Mouse (Mus musculus) cerebral cortex, adult 2 months (tissue): Measurements from ENCODE around the gene Amdhd2.

Experiments used
- WGBS: fragments of 180-500 bp; shearing (Covaris S2); methylation state at CpG from one replicate; pipeline ENCODE4 v1.1.7; 2018; 5-methylcytosine and 5-hydroxymethylcytosine counted together

Amdhd2 gene

GRCm38 (mm10) chr17:24163176-24163962, at the start of gene Amdhd2:
Amdhd2 (minus strand) TSS chr17:24163766.
- under 1% methylated on average over 47 of the region's 47 CpGs for WGBS

DNA sequence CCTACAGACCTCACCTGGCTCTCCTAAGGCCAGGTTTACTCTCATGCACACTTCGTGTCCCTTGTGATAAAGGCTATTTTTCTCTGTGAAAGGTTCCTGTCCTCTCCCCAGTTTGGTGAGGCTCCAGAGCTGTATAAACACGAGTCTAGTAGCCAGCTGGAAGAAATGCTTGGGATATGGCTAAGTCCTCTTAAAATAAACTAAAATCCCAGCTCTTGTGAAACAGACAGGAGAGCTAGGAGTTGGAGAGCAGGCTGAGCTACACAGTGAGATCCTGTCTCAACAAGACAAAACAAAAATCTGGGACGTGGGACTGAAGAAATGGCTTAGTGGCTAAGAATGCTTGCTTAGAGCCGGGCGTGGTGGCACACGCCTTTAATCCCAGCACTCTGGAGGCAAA, 49.6 kb upstream of the Amdhd2 start:
- 43% methylated on average over 6 of the region's 6 CpGs for WGBS

DNA sequence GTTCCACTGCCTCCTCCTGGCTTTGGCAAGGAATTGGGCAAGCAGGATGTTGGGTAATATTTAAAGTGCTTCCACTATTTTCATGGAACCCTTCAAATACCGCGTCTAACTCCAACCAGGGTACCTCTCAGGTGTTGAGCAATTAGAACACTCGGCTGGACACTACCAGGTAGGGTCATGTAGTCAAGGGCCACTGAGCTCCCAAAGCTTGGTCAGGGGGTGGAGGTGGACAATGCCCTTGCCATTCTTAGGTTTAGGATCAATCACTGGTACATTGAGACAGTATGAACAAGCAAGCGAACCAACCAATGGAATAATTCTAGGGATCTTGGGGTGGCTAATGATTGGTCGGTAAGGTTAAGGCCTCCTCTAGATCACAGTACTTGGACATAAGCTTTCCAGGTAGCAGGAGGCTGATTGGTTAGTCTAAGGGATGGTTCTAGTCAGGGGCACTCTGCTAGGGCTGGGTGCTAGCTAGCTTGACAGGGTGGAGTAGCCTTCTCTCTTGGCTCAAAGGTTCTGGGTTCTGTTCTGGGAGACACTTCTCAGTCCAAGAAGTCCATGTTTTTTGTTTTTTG, 49.0 kb upstream of the Amdhd2 start:
- WGBS = 37% methylated on average over 5 of the region's 5 CpGs

DNA sequence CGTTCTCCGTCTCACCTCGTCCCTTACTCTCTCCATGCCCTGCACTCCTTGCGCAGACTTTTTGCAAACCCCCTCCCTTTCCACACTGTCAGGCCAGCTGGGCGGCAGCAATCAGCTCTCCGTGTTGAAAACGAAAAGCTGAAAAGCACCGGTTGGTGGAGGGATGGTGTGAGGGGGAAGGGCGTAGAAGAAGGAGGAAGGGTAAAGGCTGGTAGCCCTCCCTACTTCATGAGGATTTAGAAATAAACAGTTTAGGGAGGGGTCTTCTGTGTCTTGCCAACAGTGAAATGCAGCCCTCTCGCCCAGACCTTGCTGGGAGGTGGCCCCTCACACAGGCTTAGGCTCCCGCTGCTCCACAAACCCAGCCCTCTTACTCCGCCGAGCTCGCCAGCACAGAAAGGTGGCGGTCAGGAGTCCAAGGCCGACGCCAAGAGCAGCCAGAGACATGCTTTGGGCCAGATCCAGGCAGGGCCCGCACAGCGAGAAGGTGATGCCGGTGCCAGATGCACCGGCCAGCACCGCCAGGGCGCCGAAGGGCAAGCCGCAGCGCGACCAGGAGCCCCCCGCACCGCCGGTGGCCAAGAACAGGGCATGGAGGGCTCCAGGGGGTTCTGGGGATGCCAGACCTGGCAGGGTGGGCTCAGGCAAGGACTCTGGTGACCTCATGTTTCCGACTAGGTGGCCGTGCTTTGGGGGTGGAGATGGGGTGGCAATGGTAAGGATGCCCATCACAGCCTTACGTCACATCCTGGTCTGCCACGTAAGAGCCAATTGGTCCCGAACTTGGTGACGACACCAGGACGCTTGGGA, 48.3 kb upstream of the Amdhd2 start:
- 4% methylated on average over 37 of the region's 37 CpGs for WGBS

DNA sequence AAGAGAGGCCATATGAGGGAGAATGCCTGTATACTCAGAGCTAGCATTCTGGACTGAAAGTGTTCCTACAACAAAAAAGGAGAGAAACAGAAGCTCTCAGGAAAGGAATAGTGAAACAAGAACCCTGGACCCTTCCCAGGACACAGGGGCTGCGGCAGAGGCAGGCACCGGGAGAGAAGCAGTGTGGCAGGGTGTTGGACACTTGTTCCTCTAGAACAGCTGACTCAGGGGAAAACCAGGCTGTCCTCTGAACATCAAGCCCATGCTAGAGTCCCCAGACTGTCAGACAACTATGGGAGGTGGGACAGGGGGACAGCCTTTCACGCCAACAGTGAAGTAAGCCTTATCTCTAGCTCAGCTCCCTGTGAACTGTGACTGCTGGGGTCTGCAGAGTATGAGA, 47.0 kb upstream of the Amdhd2 start:
- WGBS = 79% methylated on average over 3 of the region's 3 CpGs

- WGBS = 79% methylated on average over 3 of the region's 3 CpGs
These were observed 46.3 kb upstream of the Amdhd2 start for GRCm38 (mm10) chr17:24209916-24210240.

DNA sequence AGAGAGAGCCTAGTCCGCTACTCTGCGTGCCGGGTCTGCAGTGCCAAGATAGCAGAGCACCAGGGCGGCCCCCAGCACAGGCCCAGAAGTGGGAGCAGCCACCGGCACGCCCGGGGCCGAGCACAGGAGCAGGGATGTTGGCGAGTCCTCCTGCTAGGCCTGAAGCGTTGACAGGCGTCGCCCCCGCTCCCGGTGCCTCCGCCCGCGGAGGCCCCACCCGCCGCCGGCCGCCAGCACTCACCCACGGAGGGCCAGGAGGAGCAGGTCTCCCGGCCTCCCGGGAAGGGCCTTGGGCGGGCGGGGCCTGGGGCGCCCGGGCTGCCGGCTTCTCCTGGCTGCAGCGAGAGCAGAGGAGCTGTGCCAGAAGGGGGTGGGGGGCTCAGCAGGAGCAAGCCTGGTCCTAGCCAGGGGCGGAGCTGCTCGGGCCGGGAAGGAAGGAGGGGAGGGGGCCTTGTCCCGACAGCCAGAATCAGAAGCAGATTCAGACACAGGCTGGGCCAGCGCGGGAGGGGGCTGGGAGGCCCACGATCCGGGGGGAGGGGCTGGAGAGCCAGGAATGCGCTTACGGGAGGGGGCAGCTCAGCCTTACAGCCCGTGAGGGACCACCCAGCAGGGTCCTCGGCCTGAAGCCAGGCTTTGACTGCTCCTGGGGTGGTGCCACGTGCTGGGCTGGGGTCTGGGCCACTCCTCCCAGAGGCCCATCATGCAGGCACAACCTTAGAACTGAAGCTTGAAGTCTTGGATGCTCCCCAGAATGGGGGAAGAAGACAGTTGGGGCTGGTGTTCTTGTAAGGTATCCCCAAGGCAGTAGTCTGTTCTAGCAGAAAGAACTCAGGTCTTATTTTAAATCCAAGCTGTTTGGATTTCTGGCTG, 45.7 kb upstream of the Amdhd2 start, which contains the start of gene Ntn3:
TSS of gene Ntn3 (minus strand) at position 489 of the 873 bp plus-strand sequence.
- 2% methylated on average over 43 of the region's 43 CpGs for WGBS

DNA sequence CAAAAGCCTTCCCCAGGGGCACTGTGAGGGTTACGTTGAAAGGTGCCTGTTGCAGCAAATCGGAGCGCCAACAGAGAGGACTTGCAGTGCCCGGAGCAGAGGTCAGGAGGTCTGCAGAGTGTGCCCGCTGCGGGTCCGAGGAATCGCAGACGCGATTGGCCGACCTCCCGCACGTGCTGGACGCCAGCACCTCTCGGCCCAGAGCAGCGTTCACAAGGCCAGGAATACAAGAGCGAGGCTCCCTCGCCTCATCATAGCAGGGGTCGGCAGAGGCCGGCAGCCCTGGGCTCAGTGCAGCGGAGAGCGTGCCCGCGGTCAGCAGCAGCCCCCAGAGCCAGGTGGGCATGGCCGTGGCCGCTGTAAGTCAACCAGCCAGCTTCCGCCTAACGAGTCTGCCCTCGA, 45.1 kb upstream of the Amdhd2 start:
- 4% methylated on average over 29 of the region's 29 CpGs for WGBS

DNA sequence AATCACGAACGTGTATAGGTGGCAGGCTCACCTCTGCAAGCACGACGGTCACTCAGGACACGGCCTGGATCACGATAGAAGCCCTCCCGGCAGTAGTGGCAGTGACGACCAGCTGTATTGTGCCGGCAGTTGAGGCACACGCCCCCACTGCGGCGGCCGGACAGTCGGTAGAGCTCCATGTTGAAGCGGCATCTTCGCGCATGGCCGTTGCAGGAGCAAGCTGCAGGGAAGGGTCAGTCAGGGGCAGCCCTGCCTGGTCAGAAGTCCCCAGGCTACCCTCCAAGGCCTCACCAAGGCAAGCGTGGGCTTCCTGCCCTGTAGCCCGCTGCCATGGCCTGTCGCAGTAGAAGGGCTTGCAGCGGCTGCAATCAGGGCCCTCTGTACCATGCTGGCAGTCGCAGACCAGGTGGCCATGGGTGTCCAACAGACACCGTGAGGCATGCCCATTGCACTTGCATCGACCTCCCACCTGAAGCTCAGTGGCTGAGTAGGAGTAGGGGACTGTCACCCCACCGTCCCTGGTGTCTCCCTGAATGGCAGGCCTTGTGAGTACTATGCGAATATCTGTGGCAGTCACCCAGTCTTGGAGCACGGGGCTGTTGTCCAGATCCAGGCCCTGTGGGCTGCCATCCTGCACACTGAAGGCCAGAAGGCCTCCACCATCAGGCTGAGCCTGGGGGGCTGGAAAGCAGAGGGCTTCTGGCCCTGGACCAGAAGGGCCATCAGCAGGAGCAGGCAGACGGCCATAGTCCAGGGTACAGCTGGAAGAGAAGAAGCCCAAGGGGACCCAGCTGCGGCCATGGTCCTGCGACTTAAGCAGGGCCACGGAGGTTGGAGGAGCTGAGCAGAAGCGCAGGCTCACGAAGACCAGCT, 44.4 kb upstream of the Amdhd2 start:
- 70% methylated on average over 34 of the region's 34 CpGs for WGBS

GRCm38 (mm10) chr17:24206451-24207351, 43.1 kb upstream of the Amdhd2 start:
- 6% methylated on average over 61 of the region's 62 CpGs for WGBS

- WGBS = 8% methylated on average over 15 of the region's 15 CpGs
These were observed 42.4 kb upstream of the Amdhd2 start for GRCm38 (mm10) chr17:24205908-24206361.

DNA sequence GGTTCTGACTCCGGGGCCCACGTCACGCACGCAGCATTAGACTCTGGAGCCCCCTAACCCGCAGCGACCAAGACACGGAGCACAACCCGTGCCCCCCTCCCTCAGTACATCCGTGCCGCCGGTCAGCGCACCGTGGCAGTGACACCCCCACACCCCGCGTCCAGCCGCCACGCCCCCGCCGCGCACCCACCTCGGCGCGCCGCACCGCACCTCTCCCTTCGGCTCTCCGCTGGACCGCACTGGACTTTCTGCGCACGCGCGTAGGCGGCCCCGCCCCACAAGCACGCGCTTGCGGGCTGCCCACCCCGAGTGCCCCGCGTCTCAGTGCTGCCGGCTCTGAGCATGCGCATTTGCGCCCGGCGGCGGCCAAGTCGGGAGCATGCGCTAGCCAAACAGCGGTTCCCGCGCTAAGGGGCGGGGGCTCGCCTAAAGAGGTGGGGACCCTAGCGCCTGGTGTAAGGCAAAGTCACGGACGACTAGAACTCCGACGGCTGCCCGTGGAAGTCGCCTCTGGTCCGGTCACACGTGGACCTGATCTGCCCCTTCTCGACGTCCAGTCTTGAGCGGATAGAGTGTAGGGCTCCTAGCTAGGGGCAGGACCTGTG, 41.8 kb upstream of the Amdhd2 start, which contains the start of gene Tbc1d24:
TSS of gene Tbc1d24 (minus strand) at position 279 of the 605 bp plus-strand sequence.
- 1% methylated on average over 65 of the region's 65 CpGs for WGBS

DNA sequence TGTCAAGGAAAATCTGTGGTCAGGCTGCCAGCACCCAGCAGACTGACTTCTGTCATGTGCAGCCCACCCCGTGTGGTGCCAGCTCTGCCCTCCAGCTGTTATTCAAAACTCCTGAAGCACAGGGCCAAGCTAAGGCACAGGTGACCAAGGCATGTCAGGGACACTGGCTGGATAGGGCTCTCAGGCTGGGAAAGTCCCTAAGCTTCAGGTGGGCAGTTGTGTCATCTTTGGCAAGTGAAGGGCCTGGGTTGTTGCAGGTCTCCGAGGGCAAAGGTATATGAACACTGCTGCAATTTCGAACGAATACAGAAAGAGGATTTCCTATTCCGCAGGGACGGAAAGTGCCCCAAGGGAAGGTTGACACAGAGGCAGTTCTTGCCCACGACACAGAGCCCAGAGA, 41.3 kb upstream of the Amdhd2 start:
- WGBS = 1% methylated on average over 7 of the region's 7 CpGs

GRCm38 (mm10) chr17:24203611-24204534, 40.3 kb upstream of the Amdhd2 start:
- WGBS = 48% methylated on average over 3 of the region's 3 CpGs

GRCm38 (mm10) chr17:24203068-24203467, 39.5 kb upstream of the Amdhd2 start:
- 69% methylated on average over 4 of the region's 4 CpGs for WGBS

DNA sequence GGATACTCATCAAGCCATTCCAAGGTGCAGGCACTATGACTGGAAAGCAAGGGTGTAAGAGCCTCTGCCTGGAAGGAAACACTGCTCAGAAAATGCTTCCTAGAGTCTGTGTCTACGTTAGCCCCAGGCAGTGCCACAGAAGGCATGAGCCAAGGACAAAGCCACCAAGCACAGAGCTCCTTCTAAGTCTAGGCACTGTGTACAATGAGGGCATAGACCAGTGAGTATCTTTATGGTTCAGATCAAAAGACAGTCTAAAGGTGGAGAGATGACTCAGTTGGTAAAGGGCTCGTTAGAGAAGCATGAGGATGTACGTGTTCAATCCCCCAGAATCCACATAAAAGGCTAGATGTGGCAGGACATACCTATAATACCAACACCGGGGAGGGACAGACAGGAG, 37.5 kb upstream of the Amdhd2 start:
- 54% methylated on average over 4 of the region's 4 CpGs for WGBS

- WGBS = 60% methylated on average over 4 of the region's 4 CpGs
These were observed 36.2 kb upstream of the Amdhd2 start for GRCm38 (mm10) chr17:24199741-24200140.

DNA sequence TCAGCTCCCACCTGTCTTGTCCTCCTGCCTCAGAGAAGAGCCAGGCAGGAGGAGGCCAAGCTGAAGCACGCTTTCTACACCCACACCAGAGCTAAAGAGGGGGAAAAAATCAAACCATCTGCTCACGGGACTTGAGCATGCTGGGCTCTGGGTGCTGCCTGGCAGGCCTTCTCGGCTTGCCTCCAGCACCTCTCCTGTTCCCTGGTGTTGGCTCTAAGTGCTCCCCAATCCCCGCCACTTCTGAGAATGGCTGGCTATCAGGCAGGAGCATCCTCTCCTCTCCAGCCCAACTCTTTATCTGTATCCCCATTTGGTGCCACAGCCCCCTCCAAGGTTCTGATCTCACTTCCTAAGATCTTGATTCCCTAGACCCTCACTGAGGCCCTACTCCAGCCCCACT, 35.7 kb upstream of the Amdhd2 start:
- 38% methylated on average over 4 of the region's 4 CpGs for WGBS
